Mouse (Mus musculus) fat pad, adult 2 months (tissue): ENCODE measurements around the gene B4galnt3.

ENCODE experiments used
- DNase-seq: peaks from one replicate; pipeline ENCODE4 v3.0.0-alpha.2; 2011; ENCODE audit warnings: low read depth, low spot score; ENCODE audit errors: extremely low read depth

B4galnt3 gene

DNA sequence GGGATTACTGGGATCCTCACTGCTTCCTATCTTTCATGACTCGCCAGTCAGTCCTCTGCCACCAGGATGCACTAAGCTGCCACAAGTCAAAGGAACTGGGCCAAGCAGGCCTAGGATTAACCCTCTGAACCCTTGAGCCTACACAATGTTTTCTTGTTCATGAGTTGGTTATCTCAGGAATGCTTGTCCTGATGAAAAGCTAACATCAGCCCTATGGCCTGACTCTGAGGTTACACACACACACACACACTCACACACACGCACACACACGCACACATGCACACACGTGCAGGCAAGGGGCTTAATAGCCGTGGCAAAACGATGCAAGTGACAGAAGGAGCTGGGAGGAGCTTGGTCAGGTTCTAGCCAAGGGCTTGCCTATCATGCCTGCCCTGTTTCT lies 69.0 kb downstream of the B4galnt3 start:
- no peak for DNase-seq

DNA sequence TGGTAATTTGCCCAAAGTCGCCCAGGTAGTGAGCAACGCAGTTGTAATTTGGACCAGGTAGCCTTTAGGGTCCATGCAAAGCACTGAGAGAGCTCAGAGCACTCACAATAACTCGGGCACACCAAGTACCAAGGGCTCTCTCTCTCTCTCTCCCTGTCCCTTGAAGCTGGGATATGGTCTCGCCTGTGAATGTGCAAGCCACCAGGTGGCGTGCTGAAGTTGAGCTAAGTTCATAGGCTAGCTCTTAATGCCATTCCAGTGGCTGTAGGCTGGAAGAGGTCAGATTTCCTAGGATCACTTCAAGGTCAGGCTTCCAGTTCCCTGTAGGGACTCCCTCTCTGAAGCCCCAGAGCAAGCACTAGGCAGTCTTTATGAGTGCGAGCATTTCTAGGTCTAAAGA lies 71.7 kb downstream of the B4galnt3 start:
- no peak for DNase-seq

DNA sequence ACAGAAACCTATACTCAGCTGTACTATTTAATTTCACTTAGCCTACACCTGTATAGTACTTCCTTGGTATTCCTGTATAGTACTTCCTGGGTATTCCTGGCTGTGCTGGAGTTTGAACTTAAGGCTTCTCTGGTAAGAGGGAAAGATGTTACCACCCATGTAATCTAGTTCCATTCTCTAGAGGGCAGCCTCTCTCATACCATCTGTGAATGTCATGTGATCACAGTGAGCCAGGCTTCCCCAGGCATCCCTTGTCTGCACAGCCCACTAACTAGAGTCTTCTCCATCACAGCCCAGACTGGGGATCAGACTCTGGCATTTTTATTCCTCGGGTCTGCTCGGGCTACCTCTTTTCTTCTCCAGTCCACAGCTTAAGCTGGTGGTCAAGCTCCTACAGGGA lies 75.1 kb downstream of the B4galnt3 start:
- no peak for DNase-seq

DNA sequence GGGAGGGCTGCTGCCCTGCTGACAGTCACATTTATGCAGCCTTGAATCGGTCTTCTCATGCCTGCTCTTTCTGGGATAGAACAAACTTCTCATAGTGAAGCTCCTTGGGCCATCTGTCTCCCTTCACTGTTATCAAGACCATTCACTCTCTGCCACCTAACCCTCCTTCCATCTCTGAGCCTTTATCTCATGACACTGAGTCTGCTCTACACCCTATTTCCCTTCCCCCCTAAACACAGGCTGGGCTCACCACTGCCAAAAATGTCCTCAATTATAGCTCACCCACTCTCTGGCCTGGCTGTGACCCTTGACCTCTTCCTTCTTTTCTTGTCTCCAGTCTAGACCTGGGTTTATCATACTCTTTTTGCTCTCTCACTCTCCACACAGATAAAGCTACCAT lies 77.7 kb downstream of the B4galnt3 start:
- no peak for DNase-seq

DNA sequence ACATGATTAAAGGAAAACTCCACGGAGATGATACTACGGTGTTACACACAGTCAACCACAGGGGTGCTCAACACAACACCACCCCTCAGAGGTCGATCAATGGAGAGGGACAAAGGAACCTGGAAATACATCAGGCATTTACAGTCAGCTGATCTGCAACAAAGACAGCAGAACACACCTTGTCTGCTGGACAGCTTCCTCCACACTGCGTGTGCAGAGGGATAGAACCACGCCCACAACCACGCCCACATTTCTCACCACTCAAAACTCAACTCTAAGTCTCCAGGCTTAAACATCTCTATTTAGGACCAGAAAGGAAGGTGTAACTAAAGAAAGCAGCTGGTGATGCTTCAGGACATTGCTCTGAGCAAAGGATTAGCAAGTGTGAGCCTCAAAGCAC lies 82.8 kb downstream of the B4galnt3 start:
- no peak for DNase-seq

DNA sequence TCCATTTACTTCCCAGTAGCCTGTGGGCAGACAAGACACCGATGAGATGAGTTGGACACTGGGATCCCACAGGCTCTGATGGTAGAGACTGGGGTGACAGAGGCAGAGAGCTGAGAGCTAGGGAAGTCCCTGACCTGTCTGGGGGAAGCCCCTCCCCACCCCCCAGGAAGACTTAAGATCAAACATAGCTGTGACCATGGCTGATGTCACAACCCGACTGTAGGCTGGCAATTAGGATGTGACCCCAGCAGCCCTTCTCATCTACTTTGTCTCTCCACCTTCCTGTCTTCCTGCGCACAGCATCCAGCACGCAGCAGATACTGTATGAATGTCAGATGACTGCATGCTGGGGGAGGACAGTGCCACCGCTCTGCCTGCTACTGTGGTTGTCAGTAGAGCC lies 87.8 kb downstream of the B4galnt3 start:
- DNase-seq = no peak

DNA sequence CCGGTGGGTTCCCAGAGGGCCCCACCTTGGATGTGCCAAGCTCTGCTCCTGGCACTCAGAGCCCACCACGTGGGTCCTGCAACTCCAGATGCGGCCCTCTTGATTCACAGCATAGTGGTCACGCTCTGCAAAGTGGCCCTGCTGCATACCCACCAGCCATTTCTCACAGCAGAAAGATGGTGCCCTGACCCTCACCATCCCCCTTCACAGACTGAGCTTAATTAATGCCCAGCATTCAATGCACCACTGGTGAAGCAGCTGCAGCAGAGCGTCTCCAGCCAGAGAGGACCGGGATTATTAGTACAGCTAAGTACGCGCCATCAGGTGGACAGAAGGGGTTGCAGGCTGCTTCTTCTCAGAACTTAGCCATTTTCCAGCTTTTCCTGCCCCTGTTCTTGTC lies 92.0 kb downstream of the B4galnt3 start:
- DNase-seq = no peak

DNA sequence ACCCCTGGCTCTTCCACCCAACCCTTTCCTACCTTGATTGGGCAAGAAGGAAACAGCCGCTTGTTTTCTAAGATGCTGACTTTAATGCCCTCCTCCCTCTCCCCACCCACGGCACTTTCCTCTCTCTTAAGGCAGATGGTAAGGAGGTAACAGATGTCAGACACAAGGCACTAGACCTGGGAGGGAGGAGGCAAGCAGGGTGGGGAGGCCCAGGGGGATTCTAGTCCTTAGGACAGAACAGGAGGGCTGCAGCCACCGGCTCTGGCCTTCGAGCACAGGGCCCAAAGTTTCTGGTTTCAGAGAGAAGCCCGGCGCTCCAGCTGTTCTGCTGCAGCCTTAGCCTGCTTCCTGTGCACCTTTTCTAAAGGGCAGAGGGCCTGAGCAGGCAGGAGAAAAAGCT lies 92.4 kb downstream of the B4galnt3 start:
- no peak for DNase-seq

DNA sequence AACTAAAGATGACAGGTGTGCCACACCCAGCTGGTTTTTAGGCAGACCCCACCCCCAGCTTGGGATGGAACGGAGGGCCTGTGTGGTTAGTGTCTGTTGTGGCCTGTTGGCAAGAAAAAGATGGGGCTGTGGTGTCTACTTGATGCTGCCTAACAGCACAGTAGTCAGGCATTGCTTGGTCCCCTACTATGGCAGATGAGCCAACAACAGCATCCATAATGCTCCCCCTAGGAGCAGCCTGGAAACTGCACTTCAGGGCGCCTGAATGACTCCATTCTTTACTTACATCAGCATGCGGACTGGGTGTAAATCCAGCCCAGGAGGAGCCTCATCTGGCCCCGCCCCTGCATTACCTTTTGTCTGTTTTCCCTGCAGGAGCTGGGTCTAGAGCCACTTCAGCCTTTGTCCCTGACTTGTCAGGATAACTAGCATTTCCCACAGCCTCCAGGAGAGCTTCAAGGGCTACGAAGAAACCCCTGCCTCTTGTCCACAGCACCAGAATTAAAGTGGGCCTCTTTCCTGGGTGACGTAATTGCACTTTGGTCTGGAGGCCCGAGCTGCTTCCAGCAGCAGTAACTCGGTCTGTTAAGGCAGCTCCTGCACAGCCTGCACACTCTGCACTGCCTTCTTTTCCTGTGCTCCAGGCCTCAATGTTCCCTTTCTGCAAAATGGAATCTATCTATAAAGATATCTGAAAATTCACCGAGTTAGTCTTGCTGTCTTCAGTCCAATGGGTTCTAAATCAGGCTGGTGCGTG lies 94.5 kb downstream of the B4galnt3 start:
- DNase-seq = no peak

DNA sequence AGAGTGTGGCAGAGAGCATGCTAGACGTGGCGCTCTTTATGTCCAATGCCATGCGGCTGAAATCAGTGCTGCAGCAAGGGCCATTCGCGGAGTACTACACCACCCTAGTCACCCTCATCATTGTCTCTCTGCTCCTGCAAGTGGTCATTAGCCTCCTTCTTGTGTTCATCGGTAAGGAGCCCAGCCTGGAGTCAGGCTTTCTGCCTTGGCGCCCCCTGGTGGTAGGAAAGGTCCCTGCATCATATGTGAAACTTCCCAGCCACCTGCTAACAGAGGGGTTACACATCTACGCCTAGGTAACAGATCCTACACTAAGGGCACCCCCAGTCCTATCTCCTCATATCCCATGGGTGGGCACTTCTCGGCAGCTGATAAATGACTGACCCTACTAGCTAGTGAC lies 96.4 kb downstream of the B4galnt3 start:
- DNase-seq = no peak

DNA sequence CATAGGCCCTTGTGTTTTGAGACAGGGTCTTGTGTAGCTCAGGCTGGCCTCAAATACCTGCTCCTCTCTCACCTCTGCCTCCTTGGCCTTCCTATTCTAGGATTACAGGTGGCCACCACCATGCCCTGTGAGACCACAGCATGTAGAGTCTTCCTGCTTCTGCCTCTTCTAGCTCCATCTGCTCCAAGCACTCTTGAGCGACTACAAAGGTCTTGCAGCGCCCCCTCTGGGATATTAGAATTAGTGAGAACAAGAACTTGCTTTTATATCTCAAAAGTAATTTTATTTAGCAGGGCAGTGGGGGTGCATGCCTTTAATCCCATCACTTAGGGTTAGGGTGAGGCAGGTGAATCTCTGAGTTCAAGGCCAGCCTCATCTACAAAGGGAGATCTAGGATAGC lies 97.5 kb downstream of the B4galnt3 start:
- no peak for DNase-seq

DNA sequence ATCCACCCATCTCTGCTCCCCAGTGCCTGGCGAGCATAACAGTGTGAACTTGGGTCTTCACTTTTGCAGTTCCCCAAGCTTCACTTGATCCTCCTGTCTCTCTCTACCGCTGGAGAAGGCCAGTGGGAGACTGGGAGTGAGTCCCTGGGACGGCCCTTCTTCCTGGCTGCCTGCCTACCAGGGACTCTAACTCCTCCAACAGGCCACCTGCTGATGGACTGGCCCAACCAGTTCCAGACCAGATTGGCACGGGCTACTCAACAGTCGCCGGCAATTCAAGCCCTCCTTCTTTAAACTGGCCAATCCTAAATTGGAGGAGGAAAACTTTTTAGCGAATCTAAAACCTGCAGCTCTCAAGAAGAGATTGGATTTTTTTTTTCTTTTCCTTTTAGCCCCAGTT lies 99.4 kb downstream of the B4galnt3 start:
- no peak for DNase-seq

DNA sequence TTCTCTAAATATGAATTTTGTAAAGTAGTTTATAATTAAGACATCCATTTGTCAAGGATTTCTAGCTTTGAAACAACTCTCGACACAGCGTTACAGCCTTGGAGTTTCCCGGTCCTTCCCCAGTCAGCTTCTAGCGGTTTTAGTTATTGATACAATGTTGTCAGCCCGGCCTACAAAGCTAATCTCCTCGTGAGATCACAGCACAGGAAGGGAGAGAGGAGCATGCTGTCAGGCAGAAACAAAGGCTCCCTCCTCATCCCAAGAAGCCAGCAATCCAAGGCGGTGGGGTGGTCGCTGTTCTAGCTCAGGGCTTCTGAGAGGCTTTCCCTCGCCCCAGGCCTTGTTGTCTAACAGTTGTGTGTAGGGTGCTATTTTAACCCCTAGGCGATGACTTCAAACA lies 100.1 kb downstream of the B4galnt3 start:
- no peak for DNase-seq

DNA sequence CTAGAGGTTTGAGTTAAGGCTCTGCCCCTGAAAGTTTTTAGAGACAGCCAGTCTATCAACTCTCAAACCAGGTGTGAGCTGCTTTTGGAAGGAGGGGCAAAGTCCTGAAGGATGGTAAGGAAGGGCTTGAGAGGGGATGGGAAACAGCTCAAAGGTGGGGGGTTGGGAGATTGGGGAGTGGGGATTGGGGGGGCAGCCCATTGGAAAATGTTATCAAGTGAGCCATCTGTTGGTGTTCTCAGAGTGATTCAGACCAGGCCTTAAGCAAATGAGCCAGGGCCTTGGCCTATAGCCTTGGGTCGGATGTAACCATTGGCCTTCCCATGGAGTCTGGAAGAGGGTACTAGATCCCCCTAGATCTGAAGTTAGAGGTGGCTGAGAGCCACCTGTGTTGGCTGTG lies 100.6 kb downstream of the B4galnt3 start:
- DNase-seq = no peak

DNA sequence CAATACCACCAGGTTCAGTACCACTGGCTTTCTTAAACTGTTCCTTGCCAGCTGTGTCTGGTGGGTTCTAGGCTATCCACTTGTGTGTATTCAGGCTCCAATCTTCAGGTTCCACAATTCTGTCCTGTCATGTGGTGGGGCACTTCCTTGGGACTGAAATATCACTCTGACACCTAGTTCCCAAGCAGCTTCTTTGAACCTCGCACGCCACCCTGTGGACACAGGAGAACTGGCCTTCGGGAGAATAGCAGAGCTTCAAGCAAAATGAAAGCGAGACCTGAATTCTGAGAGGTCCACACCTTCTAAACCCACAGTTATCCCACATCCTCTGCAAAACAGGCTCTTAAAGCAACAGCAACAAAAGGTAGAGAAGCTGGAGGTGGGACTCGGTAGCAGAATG lies 101.2 kb downstream of the B4galnt3 start:
- no peak for DNase-seq

DNA sequence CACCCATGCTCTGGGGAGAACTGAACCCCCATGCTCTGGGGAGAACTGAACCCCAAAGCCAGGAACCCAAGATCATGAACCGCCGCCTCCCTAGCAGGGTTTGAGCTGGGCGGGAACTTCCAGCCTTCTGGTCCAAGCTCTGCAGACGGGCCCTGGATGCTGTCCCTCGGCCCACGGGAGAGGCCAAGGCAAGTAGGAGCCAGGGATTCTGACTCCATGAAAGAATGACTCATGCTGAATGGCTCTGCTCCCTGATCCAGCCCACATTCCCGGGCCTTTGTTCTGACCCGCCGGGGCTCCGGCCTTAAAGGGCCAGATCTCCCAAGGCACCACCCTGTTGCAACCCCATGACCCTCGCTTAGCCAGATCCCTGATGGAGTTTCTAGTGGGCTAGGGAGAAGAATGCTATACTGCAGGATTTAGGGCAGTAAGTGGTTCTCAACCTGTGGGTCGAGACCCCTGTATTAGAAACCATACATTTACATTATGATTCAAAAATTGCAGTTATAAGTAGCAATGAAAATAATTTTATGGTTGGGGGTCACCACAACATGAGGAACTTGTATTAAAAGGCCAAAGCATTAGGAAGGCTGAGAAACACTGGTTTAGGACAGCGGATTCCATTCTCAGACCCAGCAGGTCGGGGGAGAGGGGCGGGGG lies 102.0 kb downstream of the B4galnt3 start:
- no peak for DNase-seq

DNA sequence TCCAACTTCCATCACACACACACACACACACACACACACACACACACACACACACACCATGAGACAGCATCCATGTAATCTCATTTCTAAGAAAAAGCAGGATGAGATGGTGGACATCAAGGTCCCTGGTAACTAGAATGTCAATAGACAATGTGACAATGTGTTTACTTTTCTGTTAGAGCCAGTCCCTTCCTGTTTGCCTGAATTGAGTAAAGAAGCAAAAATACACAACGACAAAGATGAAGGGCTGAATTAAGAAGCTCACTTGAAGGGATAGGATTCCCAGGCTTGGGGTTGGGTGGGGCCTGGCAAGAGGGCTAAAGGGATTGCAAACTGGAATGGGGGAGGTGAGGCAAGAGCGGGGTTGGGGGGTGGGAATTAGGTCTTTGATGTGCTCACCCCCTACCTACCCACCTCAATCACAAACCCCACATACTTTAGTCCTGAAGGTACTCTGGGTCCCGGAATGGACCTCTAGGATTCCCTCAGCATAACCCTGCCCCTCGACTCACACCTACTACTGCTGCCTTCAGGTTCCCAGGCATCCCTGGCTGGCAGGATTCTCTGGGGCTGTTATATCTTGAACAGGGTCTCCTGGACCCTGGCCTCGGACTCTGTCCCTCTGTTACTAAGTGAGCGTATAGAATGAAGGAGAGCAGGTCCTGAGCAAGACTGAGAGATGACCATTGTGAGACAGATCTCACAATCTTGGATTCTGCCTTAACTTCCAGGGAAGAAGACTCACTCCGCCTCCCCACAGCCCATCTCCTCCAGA lies 102.8 kb downstream of the B4galnt3 start:
- no peak for DNase-seq

DNA sequence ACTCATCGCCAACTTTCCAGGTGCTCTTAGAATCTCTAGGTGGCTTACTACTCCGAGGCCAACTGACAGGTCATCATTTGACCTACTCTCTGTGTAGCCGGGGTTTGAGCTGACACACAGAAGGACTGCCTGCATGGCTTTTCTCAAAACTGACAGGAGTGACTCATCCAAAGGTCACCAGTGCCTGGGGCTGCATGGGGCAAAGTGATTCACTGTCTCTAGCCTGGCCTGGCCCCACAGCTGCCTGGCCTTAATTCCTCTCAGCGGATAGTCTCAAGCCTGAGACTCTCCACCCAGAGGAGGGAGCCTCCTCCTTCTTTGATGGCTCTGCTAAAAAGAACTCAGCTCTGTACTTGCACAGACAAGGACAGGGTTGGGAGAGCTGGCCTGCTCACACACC lies 103.4 kb downstream of the B4galnt3 start:
- no peak for DNase-seq

DNA sequence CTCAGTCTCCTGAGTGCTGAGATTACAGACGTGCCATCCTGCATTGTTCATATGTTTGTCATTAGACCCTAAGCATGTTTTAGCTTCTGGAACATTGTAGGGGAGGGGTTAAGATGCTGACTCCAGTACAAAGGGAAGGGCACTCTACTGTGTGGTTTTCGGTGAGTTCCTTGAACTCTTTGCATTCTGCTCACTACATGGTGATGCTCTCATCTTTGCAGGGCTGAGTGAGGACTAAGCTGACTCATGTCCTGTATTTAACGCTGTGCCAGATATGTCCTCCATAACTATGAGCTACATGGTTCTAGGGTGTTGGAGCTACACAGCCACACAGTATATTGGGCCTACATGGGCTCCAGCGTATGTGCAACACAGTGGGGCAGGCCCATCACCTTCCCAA lies 104.0 kb downstream of the B4galnt3 start:
- no peak for DNase-seq

DNA sequence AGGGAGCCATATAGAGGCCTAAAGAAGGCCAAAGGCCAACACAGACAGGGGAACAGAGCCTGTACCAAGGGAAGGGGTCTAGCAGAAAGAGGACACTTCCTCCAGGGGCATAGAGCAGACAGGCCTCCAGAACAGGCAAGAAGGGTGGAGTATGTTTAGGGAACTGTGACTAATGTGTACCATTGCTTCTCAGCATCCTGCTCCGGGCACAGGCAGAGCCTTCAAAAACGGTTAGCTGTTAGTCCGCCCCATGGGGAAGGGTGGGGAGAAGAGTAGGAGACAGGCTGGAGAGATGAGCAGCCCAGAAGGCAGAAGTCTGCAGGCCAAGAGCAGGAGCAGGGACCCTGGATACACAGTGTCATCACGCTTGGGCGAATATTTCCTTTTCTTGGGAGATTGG lies 105.1 kb downstream of the B4galnt3 start:
- no peak for DNase-seq

DNA sequence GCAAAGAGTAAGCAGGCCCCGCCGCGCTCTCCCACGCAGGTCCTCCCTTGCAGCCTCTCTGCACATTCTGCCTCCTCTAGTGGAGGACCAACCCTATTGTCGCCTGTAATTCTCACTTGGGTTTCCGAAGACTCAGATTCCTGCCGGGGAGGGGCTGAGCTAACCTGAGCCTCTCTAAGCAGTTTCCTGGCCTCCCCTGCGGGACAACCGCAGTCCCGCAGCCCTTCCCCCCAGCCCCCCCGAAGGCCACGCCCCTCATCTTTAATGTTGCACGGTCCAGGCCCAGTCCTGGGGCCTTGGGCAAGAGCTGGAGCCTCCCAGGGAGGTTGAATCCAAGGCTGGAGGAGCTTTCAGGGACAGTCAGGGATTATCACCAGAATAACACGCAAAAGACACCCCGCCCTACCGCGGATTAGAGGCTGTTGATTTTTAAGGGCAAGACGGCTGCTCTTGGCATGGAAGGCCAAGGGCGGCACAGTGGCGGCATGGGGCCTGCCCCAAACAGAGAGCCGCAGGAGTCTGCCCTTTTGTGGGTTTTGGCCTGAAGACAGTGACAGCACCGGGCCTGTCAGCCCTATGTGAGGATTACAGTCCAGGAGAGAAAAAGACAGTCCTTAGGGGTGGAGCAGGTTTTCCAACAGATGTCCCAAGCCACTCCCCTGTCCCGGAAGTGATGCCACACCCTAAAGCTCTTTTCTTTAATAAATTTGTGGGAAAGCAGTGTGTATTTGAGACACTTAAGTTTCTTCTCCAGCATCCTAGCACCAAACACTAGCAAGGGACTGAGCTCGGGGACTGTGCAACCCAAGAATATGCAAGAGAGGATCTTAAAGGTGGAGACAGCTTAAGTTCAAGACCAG lies 105.8 kb downstream of the B4galnt3 start:
- DNase-seq = no peak
